Mouse (Mus musculus) stomach, embryonic 14.5 days (tissue): Measurements from ENCODE around the gene Gm3336. TPM values are rescaled to one million over a fixed set of nuclear protein-coding genes. Genes with fewer than 3 reads are reported as not detected.

Experiments used
- ATAC-seq: fragments of 200-750 bp; cut with Nextera tagmentation; 2 replicates; pipeline ENCODE4 v1.8.0; 2017; ENCODE audit warnings: low read depth, moderate TSS enrichment; ENCODE audit not compliant: insufficient number of reproducible peaks, insufficient read depth, low FRiP score
- H3K27ac ChIP-seq: fragments of 300-500 bp; sonication (generic); 2 replicates; pipeline ENCODE4 v1.5.1; 2014; ENCODE audit warnings: mild to moderate bottlenecking, low read length, moderate library complexity, mixed read lengths
- H3K27me3 ChIP-seq: fragments of 300-500 bp; sonication (generic); 2 replicates; pipeline ENCODE4 v1.6.1; 2014; ENCODE audit warnings: low read length, control low read depth, mixed read lengths; ENCODE audit not compliant: control insufficient read depth, insufficient read depth
- H3K36me3 ChIP-seq: fragments of 300-500 bp; sonication (generic); 2 replicates; pipeline ENCODE4 v1.6.1; 2014; ENCODE audit warnings: mild to moderate bottlenecking, control low read depth, low read length, moderate library complexity, mixed read lengths; ENCODE audit not compliant: control insufficient read depth, insufficient read depth
- H3K4me1 ChIP-seq: fragments of 300-500 bp; sonication (generic); 2 replicates; pipeline ENCODE4 v1.6.1; 2014; ENCODE audit warnings: low read length, control low read depth, mixed read lengths; ENCODE audit not compliant: control insufficient read depth, insufficient read depth
- H3K4me2 ChIP-seq: fragments of 300-500 bp; sonication (generic); replicated peaks from 2 replicates; pipeline ENCODE4 v1.6.1; 2014; ENCODE audit warnings: low read depth, low read length, control low read depth
- H3K4me3 ChIP-seq: fragments of 300-500 bp; sonication (generic); 2 replicates; pipeline ENCODE4 v1.5.1; 2014; ENCODE audit warnings: low read depth, low read length, control low read depth
- H3K9ac ChIP-seq: fragments of 300-500 bp; sonication (generic); replicated peaks from 2 replicates; pipeline ENCODE4 v1.6.1; 2014; ENCODE audit warnings: low read depth, mild to moderate bottlenecking, control low read depth, low read length, moderate library complexity, mixed read lengths
- H3K9me3 ChIP-seq: fragments of 300-500 bp; sonication (generic); 2 replicates; pipeline ENCODE4 v1.6.1; 2016; ENCODE audit warnings: low read depth, low read length, control low read depth; ENCODE audit not compliant: control insufficient read depth
- WGBS: fragments of 180-500 bp; shearing (Covaris S2); extraction: QIAGEN DNeasy Blood & Tissue Kit; methylation state at CpG from one replicate; pipeline ENCODE4 v1.1.7; 2014; 5-methylcytosine and 5-hydroxymethylcytosine counted together
- polyA plus RNA-seq: library from polyadenylated mRNA; unstranded; fragments of >200 nt; fragmentation: Nextera tagmentation; extraction: Ambion mirVana; gene quantifications from 2 replicates; pipeline ENCODE4 v1.2.1, GENCODE M21; 2014

The Gm3336 gene
- polyA plus RNA-seq, 1 experiment from 2014 or later: 0.51 TPM

GRCm38 (mm10) chr8:70677451-70678080 lies 40.8 kb upstream of the Gm3336 start:
- Histone ChIP-seq H3K4me1 (peaks cover 24% of the 10 kb centered on the region), H3K36me3 (peaks cover 12% of the 10 kb centered on the region; the same call in 1 of the 2 replicates), H3K27ac (no peak overlapping the region), H3K9ac (no peak overlapping the region), H3K27me3 (no peaks in the 10 kb centered on the region), H3K4me2 (no peak overlapping the region), H3K9me3 (no peaks in the 10 kb centered on the region), H3K4me3 (no peak overlapping the region)
- 89% methylated on average over 15 of the region's 15 CpGs for WGBS
- no peak for ATAC-seq

GRCm38 (mm10) chr8:70678679-70679078 lies 39.7 kb upstream of the Gm3336 start:
- Histone ChIP-seq H3K4me2 (no peak overlapping the region), H3K36me3 (peaks cover 12% of the 10 kb centered on the region; the same call in 1 of the 2 replicates), H3K27me3 (no peaks in the 10 kb centered on the region), H3K9me3 (no peaks in the 10 kb centered on the region), H3K4me3 (no peak overlapping the region), H3K27ac (no peak overlapping the region), H3K9ac (no peak overlapping the region), H3K4me1 (peaks cover 26% of the 10 kb centered on the region)
- no peak for ATAC-seq

- H3K27me3 ChIP-seq: no peaks in the 10 kb centered on the region
- H3K27ac ChIP-seq: no peak overlapping the region
- no peak for ATAC-seq
- H3K9me3 ChIP-seq: no peaks in the 10 kb centered on the region
- peaks cover 12% of the 10 kb centered on the region; the same call in 1 of the 2 replicates for H3K36me3 ChIP-seq
- H3K4me1 ChIP-seq: peaks cover 19% of the 10 kb centered on the region
- WGBS: 90% methylated on average over 4 of the region's 4 CpGs
- no peak overlapping the region for H3K4me2 ChIP-seq
- H3K4me3 ChIP-seq: no peak overlapping the region
- no peak overlapping the region for H3K9ac ChIP-seq
Measured at GRCm38 (mm10) chr8:70679404-70679803, 38.9 kb upstream of the Gm3336 start.

- ATAC-seq: no peak
- no peak overlapping the region for H3K27ac ChIP-seq
- H3K36me3 ChIP-seq: peaks cover 12% of the 10 kb centered on the region; the same call in 1 of the 2 replicates
- peaks cover 13% of the 10 kb centered on the region; the same call in 1 of the 2 replicates for H3K4me1 ChIP-seq
- H3K4me2 ChIP-seq: no peak overlapping the region
- H3K9ac ChIP-seq: no peak overlapping the region
- no peaks in the 10 kb centered on the region for H3K9me3 ChIP-seq
- no peak overlapping the region for H3K4me3 ChIP-seq
- H3K27me3 ChIP-seq: no peaks in the 10 kb centered on the region
- WGBS: 68% methylated on average over 3 of the region's 3 CpGs
Measured at GRCm38 (mm10) chr8:70680039-70680438, 38.3 kb upstream of the Gm3336 start.

GRCm38 (mm10) chr8:70681410-70681809 lies 36.9 kb upstream of the Gm3336 start:
- ATAC-seq: no peak
- no peaks in the 10 kb centered on the region for H3K27me3 ChIP-seq

GRCm38 (mm10) chr8:70682193-70682592 lies 36.1 kb upstream of the Gm3336 start:
- Histone ChIP-seq H3K27ac (peak overlapping the region; percentile 61; the same call in 1 of the 2 replicates), H3K4me1 (peaks cover 13% of the 10 kb centered on the region; the same call in 1 of the 2 replicates), H3K9ac (peak overlapping the region; percentile 30; the same call in 1 of the 2 replicates), H3K4me3 (no peak overlapping the region), H3K9me3 (no peaks in the 10 kb centered on the region), H3K36me3 (peaks cover 8% of the 10 kb centered on the region; the same call in 1 of the 2 replicates), H3K27me3 (no peaks in the 10 kb centered on the region), H3K4me2 (peak overlapping the region; percentile 39)
- ATAC-seq: peak; percentile 58
- 2% methylated on average over 19 of the region's 19 CpGs for WGBS

More at GRCm38 (mm10) chr8:70681410-70681809, 36.9 kb upstream of the Gm3336 start:
- WGBS: 64% methylated on average over 3 of the region's 3 CpGs
- H3K9ac ChIP-seq: no peak overlapping the region
- H3K9me3 ChIP-seq: no peaks in the 10 kb centered on the region
- no peak overlapping the region for H3K4me3 ChIP-seq
- no peak overlapping the region for H3K4me2 ChIP-seq
- peaks cover 13% of the 10 kb centered on the region; the same call in 1 of the 2 replicates for H3K4me1 ChIP-seq
- H3K36me3 ChIP-seq: peaks cover 10% of the 10 kb centered on the region; the same call in 1 of the 2 replicates
- H3K27ac ChIP-seq: no peak overlapping the region

- Histone ChIP-seq H3K36me3 (peaks cover 8% of the 10 kb centered on the region; the same call in 1 of the 2 replicates), H3K4me2 (peak overlapping the region; percentile 39), H3K4me1 (peaks cover 13% of the 10 kb centered on the region; the same call in 1 of the 2 replicates), H3K27ac (peak overlapping the region; percentile 61; the same call in 1 of the 2 replicates), H3K9me3 (no peaks in the 10 kb centered on the region), H3K4me3 (no peak overlapping the region), H3K9ac (no peak overlapping the region), H3K27me3 (no peaks in the 10 kb centered on the region)
- WGBS: 63% methylated on average over 3 of the region's 3 CpGs
- ATAC-seq: no peak
Measured at GRCm38 (mm10) chr8:70682692-70683091, 35.7 kb upstream of the Gm3336 start.

GRCm38 (mm10) chr8:70684291-70684690 lies 34.1 kb upstream of the Gm3336 start:
- Histone ChIP-seq H3K9ac (no peak overlapping the region), H3K27me3 (no peaks in the 10 kb centered on the region), H3K36me3 (no peaks in the 10 kb centered on the region), H3K27ac (no peak overlapping the region), H3K9me3 (no peaks in the 10 kb centered on the region), H3K4me3 (no peak overlapping the region), H3K4me1 (peaks cover 13% of the 10 kb centered on the region; the same call in 1 of the 2 replicates), H3K4me2 (no peak overlapping the region)
- ATAC-seq: no peak
- WGBS: 44% methylated on average over 7 of the region's 7 CpGs
